Mouse (Mus musculus) urinary bladder, postnatal 4 days (tissue): ENCODE data around the gene Oxsr1.
"Not testable (repeated sequence)": the region's sequence is repeated elsewhere in the genome, so short reads cannot be mapped to it uniquely, and the experiment has no call there.

Experiments
- DNase-seq, 2 experiments: peaks; one replicate each; pipeline ENCODE4 v3.0.0; 2021 to 2022; ENCODE audit warnings: low spot score in 2 of 2

The Oxsr1 gene

GRCm38 (mm10) chr9:119219667-119220066, 102.6 kb downstream of the Oxsr1 start:
- no peak for DNase-seq

- DNase-seq = not testable (repeated sequence)
These were observed 106.9 kb downstream of the Oxsr1 start for GRCm38 (mm10) chr9:119215341-119215740.

- DNase-seq = no peak
These were observed 107.6 kb downstream of the Oxsr1 start for GRCm38 (mm10) chr9:119214601-119215000.

- DNase-seq = no peak
These were observed 109.2 kb downstream of the Oxsr1 start for GRCm38 (mm10) chr9:119212996-119213395.

DNA sequence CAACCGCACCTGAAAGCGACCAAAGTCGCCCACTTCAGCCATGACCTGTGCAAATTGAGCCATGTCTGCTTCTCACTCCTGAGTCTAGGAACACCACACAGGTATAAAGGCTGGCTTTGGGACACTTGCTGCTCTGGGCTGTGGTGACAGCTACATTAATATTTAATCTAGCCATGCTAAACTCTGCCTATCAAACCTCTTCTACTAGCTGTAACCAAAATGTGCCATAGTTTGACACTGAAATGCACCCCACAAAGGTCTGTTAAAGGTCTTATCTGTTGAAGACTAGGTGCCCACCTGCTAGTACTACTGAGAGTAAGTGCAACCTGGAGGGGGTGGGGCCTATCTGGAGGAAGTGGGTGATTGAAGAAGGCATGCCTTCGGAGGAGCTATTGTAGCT, 113.2 kb downstream of the Oxsr1 start, which contains the start of gene Slc22a13:
TSS of gene Slc22a13 (minus strand) at position 101 of the 400 bp plus-strand sequence.
- no peak for DNase-seq

DNA sequence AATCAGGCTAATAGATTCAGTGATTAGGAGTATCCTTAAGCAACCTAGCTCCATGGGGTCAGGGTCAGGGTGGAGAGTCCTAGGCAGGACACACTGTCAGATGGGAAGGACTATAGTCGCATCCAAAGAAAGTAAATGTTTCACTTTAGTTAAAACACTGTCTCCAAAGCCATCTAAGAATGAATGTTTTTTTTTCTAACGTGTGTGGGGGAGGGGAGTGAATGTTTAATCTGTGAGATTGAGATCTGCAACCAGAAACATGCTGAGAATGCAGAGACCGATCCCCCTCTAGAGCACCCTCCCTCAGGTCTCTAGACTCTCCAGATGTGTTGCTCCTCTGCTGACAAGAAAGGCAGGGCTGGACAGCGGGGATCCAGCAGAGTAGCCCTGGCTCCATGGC, 115.1 kb downstream of the Oxsr1 start:
- no peak for DNase-seq

DNA sequence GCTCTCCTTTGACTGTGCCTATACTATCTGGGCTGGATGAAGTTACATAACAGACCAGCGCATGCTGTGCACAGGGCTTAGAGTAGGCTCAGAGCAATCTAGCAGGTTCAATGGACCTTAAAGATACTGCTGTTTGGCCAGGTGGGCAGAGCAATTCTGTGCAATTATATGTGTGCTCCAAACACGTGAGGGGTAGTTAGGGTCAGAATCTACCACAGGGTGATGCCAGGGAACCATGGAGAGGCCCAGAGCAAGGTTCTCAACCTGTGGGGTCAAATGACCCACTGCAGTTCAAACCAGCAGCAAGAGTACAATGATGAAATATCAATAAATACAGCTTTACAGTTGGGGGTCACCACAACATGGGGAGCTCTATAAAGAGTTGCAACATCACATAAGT, 115.6 kb downstream of the Oxsr1 start:
- DNase-seq = no peak

DNA sequence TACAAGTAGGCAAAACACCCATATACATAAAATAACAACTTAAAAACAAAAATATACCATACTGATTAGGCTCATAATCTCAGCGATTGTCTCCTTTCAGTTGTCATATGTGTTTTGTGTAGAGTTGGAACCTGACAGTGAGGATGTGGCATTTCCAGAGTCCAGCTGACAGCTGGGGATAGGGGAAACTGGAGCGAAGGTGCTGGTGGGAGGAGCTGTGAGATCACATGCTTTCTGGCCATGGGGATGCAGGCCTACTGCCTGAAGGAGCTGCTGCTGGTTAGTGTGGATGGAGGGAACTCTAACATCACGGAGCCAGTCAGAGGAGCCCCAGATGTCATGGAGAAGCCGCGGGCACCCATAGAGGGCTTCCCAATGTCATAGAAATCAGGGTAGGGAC, 116.5 kb downstream of the Oxsr1 start:
- no peak for DNase-seq

- no peak for DNase-seq
These were observed 118.6 kb downstream of the Oxsr1 start for GRCm38 (mm10) chr9:119203617-119204016.

DNA sequence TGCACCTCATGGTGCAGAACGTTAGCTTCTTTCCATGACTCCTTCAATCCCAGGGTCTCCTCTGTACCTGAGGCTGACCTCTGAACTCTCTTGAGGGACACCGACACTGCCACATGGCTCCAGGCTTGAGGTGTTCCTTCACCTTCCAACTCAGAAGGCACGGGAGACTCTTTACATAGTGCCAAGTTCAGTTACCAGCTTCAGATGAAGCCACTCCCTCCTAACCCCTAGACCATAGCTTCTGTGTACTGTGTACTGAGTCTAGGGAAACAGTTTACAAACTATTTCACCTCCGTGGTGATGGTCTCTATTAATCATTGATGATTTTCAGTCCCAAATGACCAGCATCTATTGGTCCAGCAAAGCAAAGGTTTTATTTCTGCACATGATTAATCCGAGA, 120.6 kb downstream of the Oxsr1 start:
- no peak for DNase-seq

GRCm38 (mm10) chr9:119199151-119199861, 122.9 kb downstream of the Oxsr1 start:
- no peak for DNase-seq

GRCm38 (mm10) chr9:119192202-119192990, 129.8 kb downstream of the Oxsr1 start:
- no peak for DNase-seq
